ENCODE assay signal across 22 mouse cellular contexts in genomic region chr13:94687295-94687694, GRCm38 (mm10).
A peak's percentile ranks its signal among the peaks of the same experiment; 100 is the strongest.
DNase-seq lines count a peak whose midpoint lies in the region; ATAC-seq and TF ChIP-seq lines count a peak whose summit lies in the region.
"Had no signal": no experiment of that assay in that cellular context is flagged by ENCODE, and none has a peak within 500 bp of the region (broad histone marks: within the 10 kb centered on the region; RNA-seq: fewer than 3 reads in every experiment).

No protein-coding gene starts in this region.

- H3K4me2 ChIP-seq in kidney, postnatal 0 days (ENCODE audit: low read length), result no peak overlapping the region
- no peak overlapping the region for H3K4me2 ChIP-seq in midbrain, postnatal 0 days (ENCODE audit: low read depth, low read length, poor library complexity, severe bottlenecking)
- no peak overlapping the region for H3K4me2 ChIP-seq in midbrain, embryonic 15.5 days
- H3K4me2 ChIP-seq: embryonic facial prominence, embryonic 12.5 days; forebrain, embryonic 13.5 days; forebrain, embryonic 15.5 days had no signal

- no peaks in the 10 kb centered on the region for H3K27me3 ChIP-seq in kidney, postnatal 0 days (ENCODE audit: insufficient read depth, low read length)
- H3K27me3 ChIP-seq in midbrain, postnatal 0 days (ENCODE audit: insufficient read depth, low read length), result peaks cover 4% of the 10 kb centered on the region; the same call in 1 of the 2 replicates
- H3K27me3 ChIP-seq in midbrain, embryonic 15.5 days (replicated peaks), result peaks cover 15% of the 10 kb centered on the region

- intact Hi-C loops in left cerebral cortex, adult 2 months (cut with DNase I), result no loop called here

- no peak overlapping the region for H3K4me3 ChIP-seq in kidney, postnatal 0 days (replicated peaks; ENCODE audit: low read depth, low read length)
- H3K4me3 ChIP-seq in left cerebral cortex, adult 2 months, result no peak overlapping the region
- no peak overlapping the region for H3K4me3 ChIP-seq in midbrain, postnatal 0 days (ENCODE audit: low read depth, low read length)
- H3K4me3 ChIP-seq in midbrain, embryonic 15.5 days, result no peak overlapping the region
- H3K4me3 ChIP-seq: embryonic facial prominence, embryonic 10.5 days; embryonic facial prominence, embryonic 12.5 days; forebrain, embryonic 13.5 days; forebrain, embryonic 15.5 days had no signal

- 74% methylated on average over 5 of the region's 5 CpGs for WGBS in kidney, postnatal 0 days
- WGBS in midbrain, postnatal 0 days, result 67% methylated on average over 5 of the region's 5 CpGs
- WGBS in midbrain, embryonic 15.5 days, result 63% methylated on average over 5 of the region's 5 CpGs

- TF ChIP-seq CTCF in kidney, postnatal 0 days (IDR thresholded peaks at IDR 0.05; ENCODE audit: low read depth), result peak; percentile 14; the same call in 1 of the 2 replicates
- TF ChIP-seq CTCF in left cerebral cortex, adult 2 months (IDR thresholded peaks at IDR 0.05), result peak; percentile 20
- peak; percentile 44 for TF ChIP-seq CTCF in midbrain, postnatal 0 days (IDR thresholded peaks at IDR 0.05)

- no peak for DNase-seq in kidney, postnatal 0 days (ENCODE audit: low spot score)
- no peak for DNase-seq in kidney, postnatal 10 days
- DNase-seq in left cerebral cortex, adult 2 months (ENCODE audit: extremely low spot score in 1 of 2, low spot score in 2 of 2), result no peak
- DNase-seq in left cerebral cortex, adult 9 months (ENCODE audit: low spot score in 2 of 2), result no peak
- no peak for DNase-seq in midbrain, postnatal 0 days (ENCODE audit: low spot score)
- no peak for DNase-seq in ovary, postnatal 36 days (ENCODE audit: low spot score)
- DNase-seq: adrenal gland, adult 8-10 months; adrenal gland, postnatal 14 days; adrenal gland, postnatal 36 days; cerebellum, adult 11-12 months; cerebellum, adult 2 months; cerebellum, adult 9-10 months; cerebellum, postnatal 10 days; cerebellum, postnatal 25 days had no signal

- no peak overlapping the region for H3K27ac ChIP-seq in kidney, postnatal 0 days
- H3K27ac ChIP-seq in left cerebral cortex, adult 2 months, result no peak overlapping the region
- H3K27ac ChIP-seq in midbrain, postnatal 0 days (ENCODE audit: low read depth, low read length), result no peak overlapping the region
- H3K27ac ChIP-seq in midbrain, embryonic 15.5 days, result no peak overlapping the region
- H3K27ac ChIP-seq: embryonic facial prominence, embryonic 10.5 days; embryonic facial prominence, embryonic 12.5 days; forebrain, embryonic 13.5 days; forebrain, embryonic 15.5 days had no signal

- no peak for ATAC-seq in kidney, postnatal 0 days (replicated peaks; ENCODE audit: low FRiP score, low read depth)
- no peak for ATAC-seq in midbrain, postnatal 0 days (ENCODE audit: low FRiP score)
- ATAC-seq in midbrain, embryonic 15.5 days (replicated peaks), result no peak
- ATAC-seq: activated CD4-positive, CD25-positive, alpha-beta regulatory T cell, adult 4 months; forebrain, embryonic 13.5 days; forebrain, embryonic 15.5 days; Patski had no signal

- H3K9ac ChIP-seq in kidney, postnatal 0 days (ENCODE audit: low read depth, low read length), result no peak overlapping the region
- H3K9ac ChIP-seq in midbrain, postnatal 0 days (replicated peaks; ENCODE audit: low read length, poor library complexity, severe bottlenecking), result no peak overlapping the region
- no peak overlapping the region for H3K9ac ChIP-seq in midbrain, embryonic 15.5 days
- H3K9ac ChIP-seq: embryonic facial prominence, embryonic 12.5 days; forebrain, embryonic 13.5 days; forebrain, embryonic 15.5 days had no signal

- no peaks in the 10 kb centered on the region for H3K36me3 ChIP-seq in kidney, postnatal 0 days (ENCODE audit: insufficient read depth, low read length)
- no peaks in the 10 kb centered on the region for H3K36me3 ChIP-seq in midbrain, postnatal 0 days (ENCODE audit: insufficient read depth, low read length)
- no peaks in the 10 kb centered on the region for H3K36me3 ChIP-seq in midbrain, embryonic 15.5 days (replicated peaks)
- H3K36me3 ChIP-seq: embryonic facial prominence, embryonic 10.5 days; embryonic facial prominence, embryonic 12.5 days; forebrain, embryonic 15.5 days; G1E had no signal

- no peaks in the 10 kb centered on the region for H3K4me1 ChIP-seq in kidney, postnatal 0 days (replicated peaks; ENCODE audit: insufficient read depth, low read length)
- H3K4me1 ChIP-seq in midbrain, postnatal 0 days (ENCODE audit: insufficient read depth, low read length), result no peaks in the 10 kb centered on the region
- H3K4me1 ChIP-seq in midbrain, embryonic 15.5 days, result no peaks in the 10 kb centered on the region
- H3K4me1 ChIP-seq: embryonic facial prominence, embryonic 12.5 days; forebrain, embryonic 15.5 days had no signal

- no peaks in the 10 kb centered on the region for H3K9me3 ChIP-seq in kidney, postnatal 0 days (replicated peaks; ENCODE audit: low read length)
- no peaks in the 10 kb centered on the region for H3K9me3 ChIP-seq in midbrain, postnatal 0 days (ENCODE audit: low read length)
- H3K9me3 ChIP-seq in midbrain, embryonic 15.5 days, result no peaks in the 10 kb centered on the region
- H3K9me3 ChIP-seq: embryonic facial prominence, embryonic 10.5 days; embryonic facial prominence, embryonic 12.5 days; forebrain, embryonic 13.5 days; forebrain, embryonic 15.5 days; G1E had no signal
